ENCODE assay signal across 8 mouse cellular contexts in the genomic region with DNA sequence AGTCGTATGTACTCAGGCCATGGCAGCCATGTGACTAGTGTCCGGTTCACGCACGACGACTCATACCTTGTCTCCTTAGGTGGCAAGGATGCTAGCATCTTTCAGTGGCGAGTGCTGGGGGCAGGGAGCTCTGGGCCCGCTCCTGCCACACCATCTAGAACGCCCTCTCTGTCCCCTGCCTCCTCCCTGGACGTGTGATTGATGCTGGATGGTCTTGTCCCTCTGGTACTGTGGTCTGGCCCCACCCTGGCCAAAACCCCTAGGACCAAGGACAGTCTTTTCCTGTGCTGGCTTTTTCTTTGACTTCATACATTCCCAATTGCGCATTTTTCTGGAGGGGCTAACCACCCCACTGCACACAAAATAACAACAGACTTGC. TPM values are rescaled to one million over a fixed set of nuclear protein-coding genes. Genes with fewer than 3 reads are reported as not detected.
DNase-seq lines count a peak whose midpoint lies in the region; ATAC-seq and TF ChIP-seq lines count a peak whose summit lies in the region.

No protein-coding gene starts in this region.

- H3K4me1 ChIP-seq in lung, adult 2 months (ENCODE audit: control insufficient read depth, insufficient read depth, low read length) = peaks cover 20% of the 10 kb centered on the region
- H3K4me1 ChIP-seq in embryonic facial prominence, embryonic 13.5 days = peaks cover 43% of the 10 kb centered on the region
- peaks cover 22% of the 10 kb centered on the region for H3K4me1 ChIP-seq in hindbrain, embryonic 16.5 days (ENCODE audit: control insufficient read depth, insufficient read depth, low read depth, low read length)

- no peaks in the 10 kb centered on the region for H3K9me3 ChIP-seq in embryonic facial prominence, embryonic 13.5 days
- no peaks in the 10 kb centered on the region for H3K9me3 ChIP-seq in hindbrain, embryonic 16.5 days (ENCODE audit: control insufficient read depth, low read length)

- no peak for ATAC-seq in embryonic facial prominence, embryonic 13.5 days (ENCODE audit: insufficient number of reproducible peaks, insufficient read depth, low FRiP score, low TSS enrichment, low read depth)
- ATAC-seq in hindbrain, embryonic 16.5 days = peak; percentile 38

- H3K4me2 ChIP-seq in embryonic facial prominence, embryonic 13.5 days = peak overlapping the region; percentile 59
- peak overlapping the region; percentile 71 for H3K4me2 ChIP-seq in hindbrain, embryonic 16.5 days (ENCODE audit: low read length)
- H3K4me2 ChIP-seq in myocyte (ENCODE audit: low read depth) = peak overlapping the region; percentile 97

- H3K36me3 ChIP-seq in embryonic facial prominence, embryonic 13.5 days = peaks cover 61% of the 10 kb centered on the region
- H3K36me3 ChIP-seq in hindbrain, embryonic 16.5 days (ENCODE audit: control insufficient read depth, insufficient read depth, low read length) = peaks cover 8% of the 10 kb centered on the region
- peaks cover 12% of the 10 kb centered on the region for H3K36me3 ChIP-seq in myocyte (ENCODE audit: control insufficient read depth, insufficient read depth)

- WGBS in lung, adult 2 months = 42% methylated on average over 10 of the region's 10 CpGs
- 38% methylated on average over 10 of the region's 10 CpGs for WGBS in embryonic facial prominence, embryonic 13.5 days
- WGBS in hindbrain, embryonic 16.5 days = 29% methylated on average over 10 of the region's 10 CpGs

- H3K27me3 ChIP-seq in embryonic facial prominence, embryonic 13.5 days = no peaks in the 10 kb centered on the region
- H3K27me3 ChIP-seq in hindbrain, embryonic 16.5 days (replicated peaks; ENCODE audit: control insufficient read depth, insufficient read depth, low read length) = no peaks in the 10 kb centered on the region
- no peaks in the 10 kb centered on the region for H3K27me3 ChIP-seq in myocyte (ENCODE audit: control insufficient read depth, insufficient read depth, insufficient read length)

- peaks cover 28% of the 10 kb centered on the region for H3K79me2 ChIP-seq in myocyte (ENCODE audit: control insufficient read depth, insufficient read depth)

- H3K4me3 ChIP-seq in lung, adult 2 months (replicated peaks; ENCODE audit: extremely low read depth, low read depth, low read length) = no peak overlapping the region
- H3K4me3 ChIP-seq in embryonic facial prominence, embryonic 13.5 days = peak overlapping the region; percentile 97
- H3K4me3 ChIP-seq in hindbrain, embryonic 16.5 days (ENCODE audit: low read length) = peak overlapping the region; percentile 89
- peak overlapping the region; percentile 94 for H3K4me3 ChIP-seq in myocyte

- no peak for TF ChIP-seq CTCF in lung, adult 2 months (IDR thresholded peaks at IDR 0.05; ENCODE audit: insufficient read depth, low read length)

- H3K9ac ChIP-seq in embryonic facial prominence, embryonic 13.5 days = peak overlapping the region; percentile 99
- H3K9ac ChIP-seq in hindbrain, embryonic 16.5 days (ENCODE audit: low read depth, low read length) = peak overlapping the region; percentile 49

- peak overlapping the region; percentile 99 for H3K27ac ChIP-seq in embryonic facial prominence, embryonic 13.5 days
- 0 out of 2 replicates have a peak overlapping the region, but pooled peaks have one; percentile 9 for H3K27ac ChIP-seq in hindbrain, embryonic 16.5 days (ENCODE audit: low read depth, low read length)

- peak overlapping the region; percentile 97 for H3ac ChIP-seq in myocyte (ENCODE audit: control insufficient read depth, insufficient read length)

- 0 out of 2 replicates have a peak, but pooled peaks have one; percentile 19 for TF ChIP-seq POLR2A in lung, adult 2 months (IDR thresholded peaks at IDR 0.05; ENCODE audit: borderline replicate concordance, extremely low read depth, low read depth, low read length)
- no peak for TF ChIP-seq POLR2A in myocyte (IDR thresholded peaks at IDR 0.05; ENCODE audit: insufficient read length, low read depth)

- DNase-seq in lung, adult 2 months = no peak
- DNase-seq in lung, postnatal 14 days = no peak
- no peak for DNase-seq in urinary bladder, adult 18-20 months (ENCODE audit: low spot score in 2 of 2)
- DNase-seq in kidney, postnatal 10 days = no peak
- DNase-seq in yolk sac, embryonic 10.5 days (ENCODE audit: low spot score) = no peak

TF ChIP-seq in myocyte, 11 proteins besides CTCF, POLR2A, EP300 and RAD21:
- no peak for TF ChIP-seq CEBPB (IDR thresholded peaks at IDR 0.05; ENCODE audit: insufficient read depth, poor library complexity, severe bottlenecking)
- no peak for TF ChIP-seq USF1 (IDR thresholded peaks at IDR 0.05; ENCODE audit: low read depth)
- no peak for TF ChIP-seq E2F4 (IDR thresholded peaks at IDR 0.05; ENCODE audit: insufficient read depth)
- no peak for TF ChIP-seq MYOG (IDR thresholded peaks at IDR 0.05; ENCODE audit: control insufficient read depth in 1 of 3, insufficient read depth in 1 of 3, insufficient read length in 2 of 3, low read depth in 2 of 3)
- TF ChIP-seq REST (IDR thresholded peaks at IDR 0.05; ENCODE audit: insufficient read depth, insufficient read length) = no peak
- no peak for TF ChIP-seq MYOD1 (IDR thresholded peaks at IDR 0.05; ENCODE audit: control insufficient read depth in 1 of 3, insufficient read length in 2 of 3, low read depth in 2 of 3)
- TF ChIP-seq TCF3 (IDR thresholded peaks at IDR 0.05; ENCODE audit: insufficient read length, low read depth) = no peak
- no peak for TF ChIP-seq TCF12 (IDR thresholded peaks at IDR 0.05; ENCODE audit: insufficient read depth, poor library complexity, severe bottlenecking)
- TF ChIP-seq POLR2AphosphoS2 (IDR thresholded peaks at IDR 0.05; ENCODE audit: insufficient read length, low read depth) = no peak
- TF ChIP-seq MAX (IDR thresholded peaks at IDR 0.05; ENCODE audit: low read depth) = no peak
- no peak for TF ChIP-seq SRF (IDR thresholded peaks at IDR 0.05; ENCODE audit: control insufficient read depth, insufficient read length, low read depth)

RNA-seq across cellular contexts. Expression of a gene that starts 0.6 kb away (rescaled TPM):
- 20.0 and 26.9 TPM in 2 replicates for polyA plus RNA-seq in lung, adult 2 months (2012; rRNA removed)
- polyA plus RNA-seq in embryonic facial prominence, embryonic 13.5 days (2015; fragmentation: Nextera tagmentation; extraction: Ambion mirVana) = 187 and 189 TPM in 2 replicates
- polyA plus RNA-seq in hindbrain, embryonic 16.5 days (2015; fragmentation: Nextera tagmentation; extraction: Ambion mirVana) = 91.3 and 103 TPM in 2 replicates
- polyA plus RNA-seq in myocyte (2012; fragmentation: generic; extraction: Trizol) = 81.5 TPM

RNA-seq across cellular contexts. Expression of a gene that starts 11.8 kb away (rescaled TPM):
- polyA plus RNA-seq in lung, adult 2 months (2012; rRNA removed) = 50.5 and 65.5 TPM in 2 replicates
- polyA plus RNA-seq in embryonic facial prominence, embryonic 13.5 days (2015; fragmentation: Nextera tagmentation; extraction: Ambion mirVana) = 32.3 and 32.8 TPM in 2 replicates
- polyA plus RNA-seq in hindbrain, embryonic 16.5 days (2015; fragmentation: Nextera tagmentation; extraction: Ambion mirVana) = 10.3 and 11.3 TPM in 2 replicates
- 14.7 TPM for polyA plus RNA-seq in myocyte (2012; fragmentation: generic; extraction: Trizol)

RNA-seq across cellular contexts. Expression of a gene that starts 12.0 kb away (rescaled TPM):
- polyA plus RNA-seq in lung, adult 2 months (2012; rRNA removed) = 11.3 and 14.1 TPM in 2 replicates
- 2.7 and 3.3 TPM in 2 replicates for polyA plus RNA-seq in embryonic facial prominence, embryonic 13.5 days (2015; fragmentation: Nextera tagmentation; extraction: Ambion mirVana)
- 2.9 and 3.0 TPM in 2 replicates for polyA plus RNA-seq in hindbrain, embryonic 16.5 days (2015; fragmentation: Nextera tagmentation; extraction: Ambion mirVana)
- polyA plus RNA-seq in myocyte (2012; fragmentation: generic; extraction: Trizol) = 6.0 TPM

RNA-seq across cellular contexts. Expression of a gene that starts 12.5 kb away (rescaled TPM):
- polyA plus RNA-seq in lung, adult 2 months (2012; rRNA removed) = 14.9 and 17.9 TPM in 2 replicates
- 33.6 and 34.5 TPM in 2 replicates for polyA plus RNA-seq in embryonic facial prominence, embryonic 13.5 days (2015; fragmentation: Nextera tagmentation; extraction: Ambion mirVana)
- polyA plus RNA-seq in hindbrain, embryonic 16.5 days (2015; fragmentation: Nextera tagmentation; extraction: Ambion mirVana) = 23.9 and 26.3 TPM in 2 replicates
- polyA plus RNA-seq in myocyte (2012; fragmentation: generic; extraction: Trizol) = 24.9 TPM

RNA-seq across cellular contexts. Expression of a gene that starts 21.0 kb away (rescaled TPM):
- 92.3 and 107 TPM in 2 replicates for polyA plus RNA-seq in lung, adult 2 months (2012; rRNA removed)
- polyA plus RNA-seq in embryonic facial prominence, embryonic 13.5 days (2015; fragmentation: Nextera tagmentation; extraction: Ambion mirVana) = 44.7 and 54.6 TPM in 2 replicates
- 98.3 and 99.5 TPM in 2 replicates for polyA plus RNA-seq in hindbrain, embryonic 16.5 days (2015; fragmentation: Nextera tagmentation; extraction: Ambion mirVana)
- 66.3 TPM for polyA plus RNA-seq in myocyte (2012; fragmentation: generic; extraction: Trizol)
